Mouse (Mus musculus) intestine, embryonic 16.5 days (tissue): Measurements from ENCODE around the gene Atp1a4. TPM values are rescaled to one million over a fixed set of nuclear protein-coding genes. Genes with fewer than 3 reads are reported as not detected.
A peak's percentile ranks its signal among the peaks of the same experiment; 100 is the strongest.

ENCODE experiments used
- ATAC-seq: fragments of 200-750 bp; cut with Nextera tagmentation; 2 replicates; pipeline ENCODE4 v1.8.0; 2017; ENCODE audit warnings: moderate TSS enrichment, moderate library complexity
- H3K27ac ChIP-seq: fragments of 300-500 bp; sonication (generic); 2 replicates; pipeline ENCODE4 v1.5.1; 2014; ENCODE audit warnings: mild to moderate bottlenecking, low read length
- H3K27me3 ChIP-seq: fragments of 300-500 bp; sonication (generic); replicated peaks from 2 replicates; pipeline ENCODE4 v1.6.1; 2014; ENCODE audit warnings: low read length, control low read depth, mixed read lengths; ENCODE audit not compliant: control insufficient read depth, insufficient read depth
- H3K36me3 ChIP-seq: fragments of 300-500 bp; sonication (generic); 2 replicates; pipeline ENCODE4 v1.6.1; 2014; ENCODE audit warnings: low read length, control low read depth; ENCODE audit not compliant: control insufficient read depth, insufficient read depth
- H3K4me1 ChIP-seq: fragments of 300-500 bp; sonication (generic); 2 replicates; pipeline ENCODE4 v1.6.1; 2014; ENCODE audit warnings: low read length, control low read depth, mixed read lengths; ENCODE audit not compliant: control insufficient read depth, insufficient read depth
- H3K4me2 ChIP-seq: fragments of 300-500 bp; sonication (generic); 2 replicates; pipeline ENCODE4 v1.6.1; 2014; ENCODE audit warnings: low read depth, low read length, control low read depth
- H3K4me3 ChIP-seq: fragments of 300-500 bp; sonication (generic); 2 replicates; pipeline ENCODE4 v1.5.1; 2014; ENCODE audit warnings: mild to moderate bottlenecking, low read length
- H3K9ac ChIP-seq: fragments of 300-500 bp; sonication (generic); 2 replicates; pipeline ENCODE4 v1.6.1; 2014; ENCODE audit warnings: low read depth, low read length
- H3K9me3 ChIP-seq: fragments of 300-500 bp; sonication (generic); 2 replicates; pipeline ENCODE4 v1.6.1; 2016; ENCODE audit warnings: low read length, control low read depth; ENCODE audit not compliant: control insufficient read depth
- WGBS: fragments of 180-500 bp; shearing (Covaris S2); extraction: QIAGEN DNeasy Blood & Tissue Kit; methylation state at CpG from one replicate; pipeline ENCODE4 v1.1.7; 2014; 5-methylcytosine and 5-hydroxymethylcytosine counted together
- polyA plus RNA-seq: library from polyadenylated mRNA; unstranded; fragments of >200 nt; fragmentation: Nextera tagmentation; extraction: Ambion mirVana; gene quantifications from 2 replicates; pipeline ENCODE4 v1.2.1, GENCODE M21; 2015

Atp1a4 gene
- polyA plus RNA-seq, 1 experiment from 2014 or later, result not detected

DNA sequence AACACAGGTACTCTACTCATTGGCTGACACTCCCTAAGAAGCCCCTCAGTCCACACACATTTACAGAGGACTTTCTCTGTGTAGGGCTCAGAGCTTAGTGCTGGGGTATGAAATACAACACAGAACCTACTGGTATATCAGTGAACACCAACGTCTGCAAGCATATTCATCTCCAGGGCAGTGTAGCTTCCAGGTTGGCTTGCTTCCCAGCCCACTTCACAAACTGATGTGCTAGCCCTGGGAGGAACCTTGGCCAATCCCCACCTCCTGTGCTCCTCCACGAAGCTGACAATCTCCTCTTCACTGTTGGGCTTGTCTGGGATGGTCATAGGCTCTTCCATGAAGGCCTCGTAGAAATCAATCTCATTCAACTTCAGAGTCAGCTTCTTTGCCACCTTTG, 43.5 kb downstream of the Atp1a4 start:
- 43% methylated on average over 3 of the region's 3 CpGs for WGBS

DNA sequence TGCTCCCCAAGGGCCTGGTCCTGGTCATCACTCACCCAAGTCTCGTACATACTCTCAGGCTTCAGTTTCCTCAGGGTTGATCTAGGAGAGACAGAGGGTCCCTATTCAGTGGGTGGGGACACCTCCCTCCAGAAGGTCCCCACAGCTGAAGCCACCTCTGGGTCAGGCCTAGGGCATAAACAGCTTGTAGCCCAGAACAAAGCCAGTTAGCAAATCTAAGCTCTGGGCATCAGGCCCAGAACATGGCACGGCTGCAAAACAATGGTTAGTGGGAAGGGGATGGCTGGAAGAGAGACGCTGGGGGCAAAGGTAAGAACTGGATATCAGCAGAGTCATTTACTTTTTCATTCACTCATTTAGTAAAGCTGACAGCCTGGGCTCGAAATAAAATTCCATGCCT, 44.4 kb downstream of the Atp1a4 start:
- Histone ChIP-seq H3K27ac (no peak overlapping the region), H3K9me3 (no peaks in the 10 kb centered on the region), H3K9ac (no peak overlapping the region), H3K27me3 (no peaks in the 10 kb centered on the region), H3K4me3 (no peak overlapping the region), H3K4me1 (peaks cover 8% of the 10 kb centered on the region; the same call in 1 of the 2 replicates), H3K4me2 (no peak overlapping the region), H3K36me3 (no peaks in the 10 kb centered on the region)
- 71% methylated on average over 4 of the region's 4 CpGs for WGBS
- no peak for ATAC-seq

More for the DNA sequence above, 43.5 kb downstream of the Atp1a4 start:
- Histone ChIP-seq H3K27ac (no peak overlapping the region), H3K4me2 (no peak overlapping the region), H3K9me3 (no peaks in the 10 kb centered on the region), H3K4me1 (peaks cover 11% of the 10 kb centered on the region), H3K9ac (no peak overlapping the region), H3K36me3 (no peaks in the 10 kb centered on the region), H3K4me3 (no peak overlapping the region), H3K27me3 (no peaks in the 10 kb centered on the region)
- ATAC-seq, result no peak

DNA sequence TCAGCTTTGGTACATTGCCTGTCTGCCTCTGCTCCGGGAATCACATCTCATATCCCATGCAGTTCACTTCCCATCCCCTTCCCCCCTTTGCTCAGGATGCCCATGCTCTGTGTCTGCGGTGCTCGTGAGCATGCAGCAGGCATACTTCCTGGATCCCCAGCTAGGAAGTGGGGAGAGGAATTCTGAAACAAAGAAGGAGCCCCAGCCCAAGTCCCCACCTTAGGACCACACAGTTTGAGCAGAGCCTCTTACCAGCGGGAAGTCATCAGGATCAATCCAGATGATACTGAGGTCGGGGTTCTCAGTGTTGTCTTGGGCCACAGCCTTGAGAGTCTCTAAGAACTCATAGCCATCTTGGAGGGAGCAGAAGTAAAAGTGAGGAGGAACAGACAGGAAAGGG, 45.4 kb downstream of the Atp1a4 start:
- WGBS, result 42% methylated on average over 5 of the region's 5 CpGs
- Histone ChIP-seq H3K4me1 (peaks cover 8% of the 10 kb centered on the region; the same call in 1 of the 2 replicates), H3K27me3 (no peaks in the 10 kb centered on the region), H3K27ac (no peak overlapping the region), H3K36me3 (no peaks in the 10 kb centered on the region), H3K4me2 (no peak overlapping the region), H3K4me3 (no peak overlapping the region), H3K9ac (no peak overlapping the region), H3K9me3 (no peaks in the 10 kb centered on the region)
- ATAC-seq, result no peak

DNA sequence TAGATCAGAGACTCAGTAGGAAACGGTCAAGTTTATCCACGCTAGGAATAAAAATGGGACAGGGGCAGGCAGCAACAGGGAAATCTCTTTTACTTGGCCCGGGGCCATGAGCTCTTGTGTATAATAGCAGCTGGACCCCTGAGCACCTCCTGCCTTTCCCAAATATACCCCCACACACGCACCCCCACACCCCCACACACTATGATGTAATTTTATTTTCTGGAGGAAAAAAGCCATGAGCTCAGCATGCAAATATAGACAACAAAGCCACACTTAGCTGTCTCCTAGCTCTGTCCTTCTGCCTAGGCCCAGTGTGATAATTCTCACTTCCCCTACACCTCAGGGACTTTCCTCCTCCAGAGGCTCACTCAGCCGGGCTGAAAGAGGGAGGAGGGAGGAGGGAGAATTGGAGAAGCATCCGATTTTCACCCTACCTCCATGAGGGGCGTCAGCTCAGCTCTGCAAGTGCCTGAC, 51.1 kb downstream of the Atp1a4 start:
- peak overlapping the region; percentile 74; the same call in 1 of the 2 replicates for H3K4me3 ChIP-seq
- H3K4me2 ChIP-seq, result peak overlapping the region; percentile 80
- ATAC-seq, result peak; percentile 15
- WGBS, result 18% methylated on average over 7 of the region's 7 CpGs
- peak overlapping the region; percentile 74 for H3K27ac ChIP-seq
- peaks cover 42% of the 10 kb centered on the region for H3K4me1 ChIP-seq
- H3K9ac ChIP-seq, result peak overlapping the region; percentile 32; the same call in 1 of the 2 replicates
- H3K36me3 ChIP-seq, result no peaks in the 10 kb centered on the region
- H3K27me3 ChIP-seq, result no peaks in the 10 kb centered on the region
- H3K9me3 ChIP-seq, result no peaks in the 10 kb centered on the region

DNA sequence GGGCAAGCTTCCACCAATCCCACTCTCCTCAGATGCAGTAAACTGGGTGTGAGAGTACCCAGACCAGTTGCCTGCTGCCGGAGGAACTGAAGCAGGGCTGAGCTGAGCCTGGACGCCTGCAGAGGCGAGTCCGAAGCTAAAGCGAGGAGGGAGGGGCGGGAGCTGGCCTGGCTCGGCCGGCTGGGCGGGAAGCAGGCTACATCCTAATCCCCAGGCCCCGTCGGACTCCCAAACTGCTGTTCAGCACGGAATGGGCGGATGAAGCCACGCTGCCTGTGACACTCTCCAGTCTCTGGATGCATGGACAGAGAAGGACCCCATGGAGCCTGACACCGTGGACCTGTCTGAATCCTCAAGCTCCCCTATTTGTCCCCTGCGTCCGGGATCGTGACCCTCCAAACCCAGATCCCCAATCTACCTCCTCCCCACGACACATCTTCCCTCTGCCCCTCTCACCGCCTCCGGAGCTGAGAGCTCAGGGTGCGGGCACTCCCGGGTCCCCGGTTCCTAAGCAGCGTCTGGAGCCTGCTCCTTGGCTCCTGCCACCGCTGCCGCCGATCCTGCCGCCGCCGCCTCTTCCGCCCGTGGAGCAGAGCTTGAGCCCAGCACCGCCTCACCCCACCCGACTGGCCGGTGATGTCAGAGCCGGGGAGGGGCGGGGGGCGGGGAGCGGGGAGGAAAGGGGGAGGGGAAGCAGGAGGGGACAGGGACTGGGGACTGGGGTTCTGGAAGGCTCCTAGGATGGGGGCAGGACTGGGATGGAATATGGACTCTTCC, 51.9 kb downstream of the Atp1a4 start, which contains the start of gene Pea15a:
TSS of gene Pea15a (minus strand) at position 664 of the 777 bp plus-strand sequence.
- Histone ChIP-seq H3K27me3 (no peaks in the 10 kb centered on the region), H3K9ac (peak within 1 kb of the TSS; percentile 87), H3K4me1 (peaks cover 50% of the 10 kb centered on the region), H3K4me2 (peak within 1 kb of the TSS; percentile 80), H3K27ac (peak within 1 kb of the TSS; percentile 88), H3K4me3 (peak within 1 kb of the TSS; percentile 74), H3K36me3 (no peaks in the 10 kb centered on the region), H3K9me3 (no peaks in the 10 kb centered on the region)
- WGBS, result under 1% methylated on average over 35 of the region's 40 CpGs
- peak; percentile 89 for ATAC-seq

DNA sequence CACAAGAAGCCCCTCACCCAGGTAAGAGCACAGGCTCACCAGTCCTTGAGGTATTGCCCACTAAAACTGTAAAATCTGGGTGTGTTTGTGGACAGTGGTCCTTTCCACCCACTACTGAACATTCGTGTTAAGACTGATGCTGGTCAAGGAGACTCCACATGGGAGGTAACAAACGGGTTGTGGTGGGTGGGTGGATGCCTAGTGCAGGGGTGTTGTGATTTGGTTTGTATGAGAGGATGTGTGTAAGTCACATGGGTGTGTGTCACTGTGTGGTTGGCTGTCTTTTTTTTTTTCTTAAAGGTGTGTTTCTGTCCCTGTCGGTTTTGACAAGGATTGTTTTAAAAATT, 52.5 kb downstream of the Atp1a4 start:
- 9% methylated on average over 3 of the region's 3 CpGs for WGBS
- Histone ChIP-seq H3K4me3 (peak overlapping the region; percentile 74), H3K4me1 (peaks cover 53% of the 10 kb centered on the region), H3K27me3 (no peaks in the 10 kb centered on the region), H3K36me3 (0 out of 2 replicates have a peak, but pooled peaks cover 2% of the 10 kb centered on the region), H3K9me3 (no peaks in the 10 kb centered on the region), H3K4me2 (peak overlapping the region; percentile 80), H3K9ac (peak overlapping the region; percentile 87), H3K27ac (peak overlapping the region; percentile 88)
- ATAC-seq, result no peak

DNA sequence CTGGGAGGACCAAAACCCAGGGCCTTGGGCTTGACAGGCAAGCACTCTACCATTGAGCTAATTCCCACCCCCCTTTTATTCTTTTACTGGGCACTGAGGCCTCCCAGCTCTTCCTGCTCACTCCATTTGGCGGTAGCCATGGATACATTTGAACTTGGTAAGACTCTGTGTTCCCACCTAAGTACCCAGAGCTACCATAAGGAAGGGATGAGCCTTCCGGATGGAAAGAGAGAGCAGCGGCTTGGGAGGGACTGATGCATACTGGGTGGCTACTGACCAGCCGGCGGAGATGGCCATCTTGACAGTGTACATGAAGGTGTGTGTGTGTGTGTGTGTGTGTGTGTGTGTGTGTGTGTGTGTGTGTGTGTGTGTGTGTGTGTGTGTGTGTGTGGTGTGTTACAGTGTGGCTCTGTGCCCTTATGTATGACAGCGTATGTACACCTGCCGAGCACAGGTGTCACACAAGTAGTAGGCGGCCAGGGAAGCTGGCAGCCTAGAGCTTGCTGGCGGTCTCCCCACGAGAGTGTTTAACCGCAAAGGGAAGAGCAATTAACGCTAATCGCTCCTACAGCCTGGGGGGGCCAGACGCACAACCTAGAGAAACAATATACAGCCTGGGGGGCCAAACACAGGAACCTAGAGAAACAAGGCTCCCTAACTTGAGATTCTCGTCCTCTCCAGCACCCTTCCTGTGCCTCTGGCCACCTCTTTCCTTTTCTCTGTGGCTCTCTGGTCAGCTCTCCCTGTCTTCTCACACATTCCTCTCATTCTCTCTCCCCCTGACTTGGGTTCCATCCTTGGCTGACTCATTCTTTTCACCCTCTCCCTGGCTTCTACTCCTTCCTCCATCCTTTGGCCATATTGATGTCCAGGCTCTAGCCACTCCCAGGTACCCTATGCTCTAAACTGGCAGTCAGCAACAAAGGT, 53.1 kb downstream of the Atp1a4 start:
- H3K27ac ChIP-seq, result peak overlapping the region; percentile 88; the same call in 1 of the 2 replicates
- no peak for ATAC-seq
- H3K9ac ChIP-seq, result peak overlapping the region; percentile 87
- no peaks in the 10 kb centered on the region for H3K9me3 ChIP-seq
- peaks cover 53% of the 10 kb centered on the region for H3K4me1 ChIP-seq
- H3K36me3 ChIP-seq, result 0 out of 2 replicates have a peak, but pooled peaks cover 2% of the 10 kb centered on the region
- peak overlapping the region; percentile 74 for H3K4me3 ChIP-seq
- WGBS, result 57% methylated on average over 15 of the region's 15 CpGs
- H3K4me2 ChIP-seq, result peak overlapping the region; percentile 80
- no peaks in the 10 kb centered on the region for H3K27me3 ChIP-seq

DNA sequence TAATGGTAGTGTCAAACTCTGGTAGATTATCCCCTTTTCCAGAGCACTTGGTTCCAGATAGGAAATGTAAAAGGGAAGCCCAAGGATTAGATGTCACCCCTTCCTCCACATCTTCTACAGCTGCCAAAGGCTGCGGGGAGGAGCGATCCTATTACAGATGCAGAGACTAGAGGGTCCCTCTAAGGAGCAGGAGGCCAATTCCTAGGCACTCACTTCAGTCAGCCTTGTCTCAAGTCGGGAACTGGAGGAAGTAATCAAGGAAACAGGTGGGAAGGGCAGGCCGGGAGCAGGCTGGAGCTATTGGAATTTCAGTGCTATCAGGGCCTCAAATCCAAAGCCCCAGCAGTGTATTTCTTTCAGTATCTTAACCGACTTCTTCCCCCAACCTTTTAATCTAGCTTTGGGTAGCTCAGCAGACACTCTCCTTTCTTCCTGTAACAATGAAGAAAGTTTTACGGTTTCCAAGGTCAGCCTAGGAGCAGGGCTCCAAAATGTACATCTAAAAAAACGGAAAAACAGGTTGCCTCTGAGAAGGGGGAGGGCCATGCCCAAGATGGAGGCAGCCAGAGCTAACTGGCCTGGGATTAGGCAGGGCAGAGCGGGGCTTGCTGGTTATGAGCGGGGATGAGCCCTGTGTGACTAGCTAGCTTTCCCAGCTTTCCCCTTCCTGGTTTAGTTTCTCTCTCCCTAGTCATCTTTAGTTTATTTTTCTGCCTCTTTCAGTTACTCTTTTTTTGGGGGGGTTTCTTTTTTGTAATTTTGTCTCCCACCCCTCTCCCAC, 54.0 kb downstream of the Atp1a4 start:
- peak overlapping the region; percentile 72 for H3K27ac ChIP-seq
- no peaks in the 10 kb centered on the region for H3K27me3 ChIP-seq
- no peak for ATAC-seq
- peak overlapping the region; percentile 31 for H3K9ac ChIP-seq
- no peak overlapping the region for H3K4me3 ChIP-seq
- H3K4me1 ChIP-seq, result peaks cover 53% of the 10 kb centered on the region
- no peaks in the 10 kb centered on the region for H3K9me3 ChIP-seq
- H3K36me3 ChIP-seq, result 0 out of 2 replicates have a peak, but pooled peaks cover 2% of the 10 kb centered on the region
- H3K4me2 ChIP-seq, result no peak overlapping the region
- WGBS, result 32% methylated on average over 9 of the region's 9 CpGs
